Mouse (Mus musculus) limb, embryonic 15.5 days (tissue): ENCODE measurements at regions not wholly inside any gene's neighbourhood (a gene's known extent, or its start where the extent isn't known, plus 50 kb on each side); places are given as distances from the start of the nearest gene placed in this dataset.

Experiments
- ATAC-seq: fragments of 200-750 bp; cut with Nextera tagmentation; 2 replicates; pipeline ENCODE4 v1.8.0; 2017; ENCODE audit warnings: low read depth, moderate TSS enrichment; ENCODE audit not compliant: insufficient number of reproducible peaks, low FRiP score, low TSS enrichment
- H3K27ac ChIP-seq: fragments of 300-500 bp; sonication (generic); 2 replicates; pipeline ENCODE4 v1.5.1; 2015; ENCODE audit warnings: moderate library complexity, mild to moderate bottlenecking, inconsistent platforms
- H3K27me3 ChIP-seq: fragments of 300-500 bp; sonication (generic); 2 replicates; pipeline ENCODE4 v1.6.1; 2015; ENCODE audit warnings: inconsistent platforms
- H3K36me3 ChIP-seq: fragments of 300-500 bp; sonication (generic); 2 replicates; pipeline ENCODE4 v1.6.1; 2015; ENCODE audit warnings: inconsistent platforms
- H3K4me1 ChIP-seq: fragments of 300-500 bp; sonication (generic); 2 replicates; pipeline ENCODE4 v1.6.1; 2015; ENCODE audit warnings: inconsistent platforms
- H3K4me2 ChIP-seq: fragments of 300-500 bp; sonication (generic); 2 replicates; pipeline ENCODE4 v1.6.1; 2015; ENCODE audit warnings: mild to moderate bottlenecking, inconsistent platforms
- H3K4me3 ChIP-seq: fragments of 300-500 bp; sonication (generic); 2 replicates; pipeline ENCODE4 v1.5.1; 2015; ENCODE audit warnings: mild to moderate bottlenecking, inconsistent platforms
- H3K9ac ChIP-seq: fragments of 300-500 bp; sonication (generic); 2 replicates; pipeline ENCODE4 v1.6.1; 2015; ENCODE audit warnings: inconsistent platforms
- H3K9me3 ChIP-seq: fragments of 300-500 bp; sonication (generic); 2 replicates; pipeline ENCODE4 v1.6.1; 2016; ENCODE audit warnings: inconsistent platforms
- WGBS: fragments of 180-500 bp; shearing (Covaris S2); methylation state at CpG from one replicate; pipeline ENCODE4 v1.1.7; 2015; 5-methylcytosine and 5-hydroxymethylcytosine counted together

DNA sequence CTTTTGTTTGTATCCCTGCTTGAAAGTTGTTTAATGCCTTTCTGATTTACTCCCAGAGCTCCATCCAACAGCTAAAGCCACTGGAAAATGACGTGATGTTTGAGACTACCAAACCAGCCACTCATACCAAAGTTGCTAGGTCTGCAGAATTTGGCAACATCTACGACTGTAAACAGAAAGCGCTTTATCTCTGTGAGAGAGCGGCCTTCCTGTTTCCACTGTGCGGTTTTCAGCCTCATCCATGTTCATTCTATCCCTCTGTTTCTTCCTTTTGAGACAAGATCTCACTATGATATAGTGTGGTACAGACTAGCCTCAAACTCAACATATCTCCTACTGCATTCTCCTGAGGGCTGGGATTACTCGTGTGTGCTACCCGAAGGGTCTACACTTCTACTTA, 100.0 kb downstream of the Tmem30b start:
- Histone ChIP-seq H3K9me3 (no peaks in the 10 kb centered on the region), H3K4me3 (no peak overlapping the region), H3K9ac (no peak overlapping the region), H3K4me2 (no peak overlapping the region), H3K36me3 (no peaks in the 10 kb centered on the region), H3K27ac (no peak overlapping the region), H3K27me3 (no peaks in the 10 kb centered on the region), H3K4me1 (peaks cover 26% of the 10 kb centered on the region)
- no peak for ATAC-seq
- 82% methylated on average over 7 of the region's 7 CpGs for WGBS

DNA sequence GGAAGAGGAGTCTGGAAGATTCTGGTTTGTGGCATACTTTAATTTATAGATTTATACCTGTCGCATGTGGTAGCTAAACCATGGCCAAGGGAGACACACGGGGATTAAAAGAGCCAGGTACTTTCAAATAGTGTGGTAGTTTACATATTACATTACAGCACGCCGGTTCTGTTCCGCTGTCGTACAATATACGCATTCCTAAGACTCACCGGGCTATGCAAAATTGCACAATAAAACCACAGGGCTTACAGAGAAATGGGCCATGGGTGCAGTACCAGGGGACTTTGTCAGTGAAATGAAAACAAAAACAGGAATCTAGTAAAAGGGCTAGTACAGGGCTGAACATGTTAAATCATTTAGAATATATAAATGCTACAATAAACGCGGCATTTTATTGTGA, 100.6 kb downstream of the Tmem30b start:
- Histone ChIP-seq H3K27me3 (no peaks in the 10 kb centered on the region), H3K36me3 (no peaks in the 10 kb centered on the region), H3K9ac (no peak overlapping the region), H3K4me2 (peak overlapping the region; percentile 20; the same call in 1 of the 2 replicates), H3K27ac (no peak overlapping the region), H3K4me3 (no peak overlapping the region), H3K4me1 (peaks cover 22% of the 10 kb centered on the region), H3K9me3 (no peaks in the 10 kb centered on the region)
- 41% methylated on average over 10 of the region's 10 CpGs for WGBS
- no peak for ATAC-seq

DNA sequence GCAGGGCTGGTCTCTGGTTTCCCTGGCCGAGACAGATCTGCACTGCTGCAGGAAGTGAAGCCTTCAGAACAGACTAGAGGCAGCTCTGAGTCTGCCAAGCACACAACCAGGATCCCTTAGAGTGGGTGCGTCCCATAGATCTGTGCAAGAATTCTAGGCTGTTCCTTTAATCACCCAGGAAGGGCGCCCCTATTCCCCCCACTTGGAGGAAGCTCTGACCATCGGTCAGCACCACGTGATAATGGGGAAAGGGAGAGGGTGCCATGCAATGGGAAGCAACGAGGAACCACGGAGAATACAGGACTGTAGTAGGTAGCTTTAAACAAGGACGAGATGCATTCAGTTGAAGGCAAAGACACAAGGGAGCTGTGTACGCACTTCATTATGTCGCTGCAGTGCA, 101.1 kb downstream of the Tmem30b start:
- H3K4me2 ChIP-seq, result peak overlapping the region; percentile 20; the same call in 1 of the 2 replicates
- 38% methylated on average over 10 of the region's 10 CpGs for WGBS

DNA sequence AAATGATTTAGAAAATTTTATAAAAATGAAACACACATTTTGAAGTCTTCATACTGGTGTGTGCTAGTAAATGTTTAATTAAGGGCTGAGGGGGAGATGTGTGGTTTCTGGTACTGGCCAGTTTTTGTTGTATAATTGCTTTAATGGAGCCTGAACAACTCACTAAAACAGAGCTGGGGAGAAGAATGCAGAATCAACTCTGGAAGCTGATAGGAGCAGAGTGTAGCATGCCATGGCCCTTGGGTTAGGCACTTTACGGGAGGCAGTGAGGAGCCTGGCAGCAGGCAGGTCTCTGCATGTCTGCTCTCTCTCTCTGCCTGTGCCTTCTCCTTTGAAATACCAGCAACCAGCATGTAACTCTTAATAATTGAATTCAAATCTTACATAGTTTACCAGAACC, 104.9 kb downstream of the Tmem30b start:
- 50% methylated on average over 1 of the region's 1 CpGs for WGBS
- Histone ChIP-seq H3K27me3 (no peaks in the 10 kb centered on the region), H3K27ac (no peak overlapping the region), H3K4me1 (peaks cover 12% of the 10 kb centered on the region), H3K4me3 (no peak overlapping the region), H3K9ac (no peak overlapping the region), H3K4me2 (no peak overlapping the region), H3K36me3 (no peaks in the 10 kb centered on the region), H3K9me3 (no peaks in the 10 kb centered on the region)
- no peak for ATAC-seq

More for the DNA sequence above, 101.1 kb downstream of the Tmem30b start:
- Histone ChIP-seq H3K9me3 (no peaks in the 10 kb centered on the region), H3K36me3 (no peaks in the 10 kb centered on the region), H3K27ac (peak overlapping the region; percentile 63), H3K9ac (no peak overlapping the region), H3K27me3 (no peaks in the 10 kb centered on the region), H3K4me1 (peaks cover 21% of the 10 kb centered on the region), H3K4me3 (no peak overlapping the region)
- no peak for ATAC-seq

DNA sequence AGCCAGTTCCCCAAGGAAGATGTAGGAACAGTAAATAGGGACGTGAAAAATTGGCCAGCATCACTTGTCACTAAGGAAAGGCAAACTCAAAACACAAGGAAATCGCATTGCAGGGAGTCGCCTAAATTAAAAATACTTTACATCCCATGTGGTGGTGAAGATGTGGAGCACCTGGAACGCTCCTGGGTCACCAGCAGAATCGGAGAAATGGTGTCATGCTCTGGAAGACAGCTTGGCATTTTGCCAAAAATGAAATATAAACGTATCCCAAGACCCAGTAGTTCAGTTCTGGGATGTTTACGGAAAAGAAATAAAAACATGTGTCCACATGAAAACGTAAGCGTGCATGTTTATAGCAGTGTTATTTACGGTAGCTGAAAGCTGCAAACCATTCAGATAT, 111.5 kb downstream of the Tmem30b start:
- WGBS, result 45% methylated on average over 10 of the region's 10 CpGs
- Histone ChIP-seq H3K4me1 (no peaks in the 10 kb centered on the region), H3K27me3 (no peaks in the 10 kb centered on the region), H3K4me3 (no peak overlapping the region), H3K36me3 (no peaks in the 10 kb centered on the region), H3K9me3 (no peaks in the 10 kb centered on the region), H3K27ac (no peak overlapping the region), H3K4me2 (no peak overlapping the region), H3K9ac (no peak overlapping the region)
- ATAC-seq, result no peak

DNA sequence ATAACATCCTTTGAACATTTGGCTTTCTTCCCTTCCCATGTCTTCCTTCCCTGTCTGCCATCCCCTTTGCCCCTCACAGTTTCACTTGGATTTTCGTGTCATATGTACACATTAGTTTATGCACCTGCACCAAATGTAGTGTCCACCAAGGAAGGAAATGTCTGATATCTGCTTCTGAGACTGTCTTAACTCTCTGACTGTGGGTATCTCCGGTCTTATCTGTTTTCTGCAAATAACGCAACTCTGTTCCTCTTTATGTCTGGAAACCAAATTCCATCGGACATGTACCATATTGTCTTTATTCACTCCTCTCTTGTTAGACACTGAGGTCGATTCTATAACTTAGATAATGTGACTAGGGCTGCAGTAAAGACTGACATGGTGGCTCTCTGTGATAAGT, 113.6 kb downstream of the Tmem30b start:
- H3K4me2 ChIP-seq, result no peak overlapping the region
- H3K4me1 ChIP-seq, result peaks cover 13% of the 10 kb centered on the region
- H3K27ac ChIP-seq, result no peak overlapping the region
- no peak overlapping the region for H3K9ac ChIP-seq
- WGBS, result 81% methylated on average over 5 of the region's 5 CpGs
- H3K4me3 ChIP-seq, result no peak overlapping the region
- no peaks in the 10 kb centered on the region for H3K27me3 ChIP-seq
- no peaks in the 10 kb centered on the region for H3K36me3 ChIP-seq
- no peaks in the 10 kb centered on the region for H3K9me3 ChIP-seq
- no peak for ATAC-seq

DNA sequence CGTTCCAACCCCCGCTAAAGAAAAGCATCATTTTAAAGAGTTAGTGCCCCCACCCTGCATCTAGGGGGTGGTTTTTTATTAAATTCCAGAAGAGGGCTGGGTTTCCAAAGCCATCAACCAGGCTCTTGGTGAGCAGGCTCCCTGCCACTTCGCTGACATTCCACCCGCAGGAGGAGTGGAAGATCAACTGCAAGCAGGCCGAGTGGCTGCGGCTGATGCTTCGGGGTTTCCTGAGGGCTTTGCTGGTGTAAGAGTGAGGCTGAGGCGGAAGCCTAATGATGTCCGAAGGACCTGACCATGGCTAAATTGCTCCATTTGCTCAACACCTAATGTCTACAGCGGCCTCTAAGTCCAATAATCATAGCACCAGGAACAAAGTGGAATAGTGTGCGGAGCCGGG, 118.0 kb downstream of the Tmem30b start:
- no peak overlapping the region for H3K9ac ChIP-seq
- no peaks in the 10 kb centered on the region for H3K36me3 ChIP-seq
- H3K4me2 ChIP-seq, result peak overlapping the region; percentile 32
- no peaks in the 10 kb centered on the region for H3K9me3 ChIP-seq
- H3K27ac ChIP-seq, result peak overlapping the region; percentile 76
- peaks cover 20% of the 10 kb centered on the region for H3K4me1 ChIP-seq
- ATAC-seq, result no peak
- 29% methylated on average over 12 of the region's 12 CpGs for WGBS
- peak overlapping the region; percentile 11 for H3K4me3 ChIP-seq
- no peaks in the 10 kb centered on the region for H3K27me3 ChIP-seq

DNA sequence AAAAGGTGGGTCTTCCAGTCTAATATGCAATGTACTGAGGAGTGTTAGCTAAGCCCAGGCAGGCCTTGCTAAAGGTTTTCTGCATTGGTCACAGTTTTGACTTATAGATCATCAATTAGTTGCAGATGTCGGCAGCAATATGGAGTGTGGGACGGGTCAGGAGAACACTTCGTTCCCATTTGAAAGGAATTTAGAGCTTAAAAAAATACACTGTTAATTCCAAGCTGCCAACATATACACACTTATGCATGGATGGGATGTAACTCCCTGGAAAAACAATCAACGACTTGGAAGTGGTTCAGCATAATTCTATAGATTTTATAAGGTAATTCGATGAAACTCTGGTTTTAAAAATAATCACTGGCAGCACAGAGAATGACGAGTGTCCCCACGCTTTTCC, 121.4 kb downstream of the Tmem30b start:
- H3K9me3 ChIP-seq, result no peaks in the 10 kb centered on the region
- 39% methylated on average over 7 of the region's 7 CpGs for WGBS
- no peak overlapping the region for H3K4me3 ChIP-seq
- H3K27me3 ChIP-seq, result no peaks in the 10 kb centered on the region
- ATAC-seq, result peak; percentile 72; the same call in 1 of the 2 replicates
- H3K9ac ChIP-seq, result no peak overlapping the region
- 0 out of 2 replicates have a peak overlapping the region, but pooled peaks have one; percentile 66 for H3K27ac ChIP-seq
- no peaks in the 10 kb centered on the region for H3K36me3 ChIP-seq
- H3K4me1 ChIP-seq, result peaks cover 20% of the 10 kb centered on the region
- no peak overlapping the region for H3K4me2 ChIP-seq

DNA sequence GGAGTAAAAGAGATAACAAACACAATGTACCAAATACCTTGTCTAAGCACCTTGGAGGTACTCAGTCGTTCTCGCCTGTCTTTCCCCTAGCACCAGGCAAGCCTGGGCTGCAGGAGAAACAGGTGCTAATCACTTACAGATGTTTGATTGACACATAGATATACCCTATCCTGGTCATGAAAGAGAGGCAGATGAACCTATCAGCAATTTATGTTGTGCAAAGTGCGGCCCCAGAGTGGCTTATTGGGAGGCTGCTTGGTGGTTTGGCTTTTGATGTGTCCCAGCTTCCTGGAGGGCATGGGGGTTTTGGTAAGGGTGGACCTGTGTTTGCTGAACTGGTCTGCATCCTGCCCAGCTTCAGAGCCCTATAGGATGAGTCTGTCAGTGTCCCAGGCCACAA, 129.1 kb downstream of the Tmem30b start:
- H3K4me3 ChIP-seq, result no peak overlapping the region
- WGBS, result 63% methylated on average over 3 of the region's 3 CpGs
- no peaks in the 10 kb centered on the region; the same call in 1 of the 2 replicates for H3K27me3 ChIP-seq
- H3K9ac ChIP-seq, result no peak overlapping the region
- no peaks in the 10 kb centered on the region for H3K36me3 ChIP-seq
- ATAC-seq, result no peak
- no peaks in the 10 kb centered on the region for H3K9me3 ChIP-seq
- H3K27ac ChIP-seq, result no peak overlapping the region
- H3K4me2 ChIP-seq, result no peak overlapping the region
- peaks cover 21% of the 10 kb centered on the region for H3K4me1 ChIP-seq

DNA sequence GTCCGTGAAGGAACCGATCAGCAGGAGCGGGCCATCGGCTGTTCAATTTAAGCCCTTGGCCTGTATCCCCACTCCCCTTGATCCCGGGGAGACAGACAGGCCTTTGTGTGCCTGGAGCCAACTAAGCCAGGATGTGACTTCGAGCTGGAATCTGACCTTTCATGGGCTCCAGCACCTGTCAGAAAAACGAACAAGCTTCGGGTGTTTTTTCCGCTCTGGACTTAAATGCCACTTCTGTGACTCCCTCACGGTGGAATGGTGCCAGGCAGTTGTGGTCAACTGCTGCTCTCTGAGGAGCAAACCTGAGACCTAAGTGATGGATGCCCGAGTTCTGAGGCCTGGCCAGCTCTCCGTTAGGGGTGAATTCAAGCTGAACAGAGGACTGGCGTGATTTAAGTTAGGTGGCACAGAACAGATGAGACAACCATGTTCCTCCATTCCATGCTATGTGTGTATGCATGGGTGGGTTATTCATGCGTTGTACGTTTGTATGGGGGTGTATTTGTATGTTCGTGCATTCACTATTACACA, 129.8 kb downstream of the Tmem30b start:
- Histone ChIP-seq H3K27ac (peak overlapping the region; percentile 62), H3K4me1 (peaks cover 21% of the 10 kb centered on the region), H3K9ac (no peak overlapping the region), H3K27me3 (no peaks in the 10 kb centered on the region; the same call in 1 of the 2 replicates), H3K9me3 (no peaks in the 10 kb centered on the region), H3K4me2 (no peak overlapping the region), H3K4me3 (no peak overlapping the region), H3K36me3 (no peaks in the 10 kb centered on the region)
- 49% methylated on average over 16 of the region's 16 CpGs for WGBS
- ATAC-seq, result peak; percentile 77

DNA sequence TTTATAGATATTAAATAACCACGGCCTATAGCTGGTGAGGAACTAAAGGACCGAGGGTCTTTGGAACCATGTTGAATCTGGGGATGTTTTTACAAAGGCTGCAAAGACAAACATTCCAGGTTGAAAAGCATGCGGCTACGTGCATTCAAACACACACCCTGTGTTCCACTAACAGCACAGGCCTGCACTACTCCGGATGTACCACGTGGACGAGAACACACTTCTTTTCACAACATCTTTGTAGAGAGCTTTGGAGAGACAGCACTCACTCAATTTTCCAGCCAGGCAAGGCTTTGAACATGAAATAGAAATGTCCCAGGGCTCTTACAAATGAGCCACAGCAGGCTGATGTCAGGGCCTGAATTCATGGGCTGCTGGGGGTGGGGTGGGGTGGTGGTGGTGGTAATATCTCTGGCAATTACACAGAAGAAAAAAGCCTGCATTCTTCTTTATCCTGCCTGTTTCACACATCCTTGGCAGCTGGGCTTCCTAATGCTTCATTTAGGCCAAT, 129.3 kb downstream of the Slc38a6 start:
- H3K27me3 ChIP-seq, result no peaks in the 10 kb centered on the region; the same call in 1 of the 2 replicates
- H3K4me3 ChIP-seq, result no peak overlapping the region
- H3K4me2 ChIP-seq, result no peak overlapping the region
- WGBS, result 53% methylated on average over 7 of the region's 7 CpGs
- ATAC-seq, result peak; percentile 59
- peaks cover 26% of the 10 kb centered on the region for H3K4me1 ChIP-seq
- H3K36me3 ChIP-seq, result no peaks in the 10 kb centered on the region
- no peaks in the 10 kb centered on the region for H3K9me3 ChIP-seq
- H3K27ac ChIP-seq, result peak overlapping the region; percentile 62
- H3K9ac ChIP-seq, result no peak overlapping the region

DNA sequence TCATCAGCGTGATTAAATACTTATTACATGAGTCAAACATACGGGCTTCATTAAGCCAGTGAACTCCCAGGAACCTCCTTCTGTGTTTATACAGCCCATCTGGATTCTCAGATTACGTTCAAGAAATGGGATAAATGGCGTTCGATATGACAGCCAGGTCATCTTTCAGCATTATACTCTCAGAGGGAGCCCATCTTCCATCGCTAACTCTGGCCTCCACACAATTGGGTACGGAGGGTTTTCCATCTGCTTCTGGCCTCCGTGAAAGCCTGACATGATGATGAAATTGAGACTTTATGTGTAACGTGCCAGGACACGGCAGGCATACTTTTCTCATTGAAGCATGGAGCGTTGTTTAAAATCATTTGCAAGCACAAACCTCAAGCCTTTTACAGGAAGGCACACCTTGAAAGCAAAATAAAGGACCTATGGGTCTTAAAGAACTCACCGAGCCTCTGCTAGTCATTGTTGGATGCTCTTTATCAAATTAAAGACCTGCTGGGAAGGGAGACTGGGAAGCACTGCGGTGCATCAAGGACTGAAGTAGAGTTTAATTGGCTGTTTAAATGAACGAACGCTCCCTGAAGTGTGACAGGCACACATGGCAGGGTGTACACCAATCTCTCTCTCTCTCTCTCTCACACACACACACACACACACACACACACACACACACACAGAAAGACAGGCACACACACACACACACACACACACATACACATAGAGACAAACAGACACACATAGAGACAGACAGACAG, 127.0 kb downstream of the Slc38a6 start:
- Histone ChIP-seq H3K4me2 (0 out of 2 replicates have a peak overlapping the region, but pooled peaks have one; percentile 10), H3K4me1 (peaks cover 33% of the 10 kb centered on the region)

More for the DNA sequence above, 127.0 kb downstream of the Slc38a6 start:
- no peak overlapping the region for H3K4me3 ChIP-seq
- no peaks in the 10 kb centered on the region for H3K9me3 ChIP-seq
- H3K27me3 ChIP-seq, result peaks cover 2% of the 10 kb centered on the region; the same call in 1 of the 2 replicates
- ATAC-seq, result no peak
- peak overlapping the region; percentile 61 for H3K27ac ChIP-seq
- WGBS, result 18% methylated on average over 15 of the region's 15 CpGs
- no peaks in the 10 kb centered on the region for H3K36me3 ChIP-seq
- no peak overlapping the region for H3K9ac ChIP-seq
